Mouse (Mus musculus): Measurements from ENCODE around the gene Tdrd6.

GRCm38 (mm10) chr17:43677317-43677716, 47.2 kb upstream of the Tdrd6 start:
- TF ChIP-seq CTCF (IDR thresholded peaks at IDR 0.05; ENCODE audit: extremely low read depth, insufficient read length, insufficient replicate concordance, low read depth, low read length) (no peak), POLR2A (IDR thresholded peaks at IDR 0.05; ENCODE audit: low read depth, low read length) (no peak)
